Mouse (Mus musculus) fat pad, adult 2 months (tissue): ENCODE measurements around the gene Hadh.

Experiments used
- DNase-seq: peaks from one replicate; pipeline ENCODE4 v3.0.0-alpha.2; 2011; ENCODE audit warnings: low read depth, low spot score; ENCODE audit errors: extremely low read depth

Hadh gene

DNA sequence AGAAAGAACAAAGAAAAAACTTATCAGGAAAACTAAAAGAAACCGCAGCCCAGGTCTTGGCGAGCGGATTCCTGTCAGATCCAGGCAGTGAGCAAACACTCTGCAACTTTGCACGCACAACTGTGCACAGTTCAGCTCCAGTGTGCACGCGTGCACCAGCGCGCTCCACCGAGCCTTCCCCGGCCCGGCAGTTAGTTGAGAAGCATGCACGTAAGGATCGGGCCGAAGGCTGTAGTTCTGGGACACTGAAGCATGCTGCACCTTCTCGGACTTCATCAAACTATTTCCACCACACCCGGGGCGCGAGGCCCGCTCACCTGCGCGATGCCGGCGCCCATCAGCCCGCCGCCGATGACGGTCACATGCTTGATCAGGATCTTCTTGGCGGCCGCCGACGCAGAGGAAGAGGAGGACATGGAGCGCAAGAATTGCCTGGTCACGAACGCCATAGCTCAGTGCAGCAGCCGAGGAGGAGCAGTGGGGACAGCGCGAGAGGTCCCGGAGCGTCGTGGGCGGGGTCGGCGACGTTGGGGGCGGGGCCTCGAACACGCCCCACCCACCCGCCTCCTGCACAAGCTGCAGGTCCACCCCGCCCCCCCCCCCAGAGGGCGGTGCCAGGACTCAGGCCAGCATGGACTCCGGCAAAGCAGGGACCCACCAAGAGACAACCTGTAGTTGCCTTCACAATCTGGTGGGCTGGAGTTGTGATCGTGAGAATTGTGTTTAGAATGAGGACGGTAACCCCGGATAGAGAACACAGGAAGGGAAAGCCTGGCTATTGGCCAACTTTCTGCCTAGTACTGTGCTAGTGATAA, at the start of gene Hadh:
Hadh (minus strand) TSS at position 543 of the 815 bp plus-strand sequence.
- DNase-seq = no peak

DNA sequence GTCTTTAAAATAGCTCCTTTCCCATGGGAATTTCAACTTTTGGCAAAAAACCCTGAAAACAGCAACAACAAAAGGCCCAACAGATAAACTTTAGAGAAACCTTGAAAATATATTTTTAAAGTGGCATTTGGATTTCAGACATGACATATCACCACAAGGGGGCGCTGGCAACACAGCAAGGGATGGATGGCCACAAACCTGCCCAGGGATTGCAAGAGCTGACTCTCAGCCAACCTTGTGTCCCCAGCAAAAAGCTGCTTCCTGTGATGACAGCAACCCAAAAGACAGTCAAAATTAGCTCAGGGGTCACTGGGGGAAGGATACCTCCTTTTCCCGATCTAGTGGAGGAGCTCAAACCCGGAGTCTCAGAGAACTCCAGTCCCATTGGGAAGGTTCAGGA, 48.3 kb upstream of the Hadh start:
- DNase-seq = no peak

DNA sequence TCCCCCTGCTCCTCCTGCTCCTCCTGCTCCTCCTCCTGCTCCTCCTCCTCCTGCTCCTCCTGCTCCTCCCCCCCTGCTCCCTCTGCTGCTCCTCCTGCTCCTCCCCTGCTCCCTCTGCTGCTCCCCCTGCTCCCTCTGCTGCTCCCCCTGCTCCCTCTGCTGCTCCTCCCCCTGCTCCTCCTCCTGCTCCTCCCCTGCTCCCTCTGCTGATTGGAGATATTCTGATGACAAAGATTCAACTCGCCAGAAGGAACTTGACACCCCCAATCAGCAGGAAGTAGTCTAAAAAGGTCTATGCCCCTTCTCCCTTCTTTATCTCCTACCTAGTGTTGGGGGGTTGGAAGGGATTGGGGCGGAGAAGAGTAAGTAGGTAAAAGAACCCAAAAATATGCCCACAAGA, 46.3 kb upstream of the Hadh start:
- no peak for DNase-seq

DNA sequence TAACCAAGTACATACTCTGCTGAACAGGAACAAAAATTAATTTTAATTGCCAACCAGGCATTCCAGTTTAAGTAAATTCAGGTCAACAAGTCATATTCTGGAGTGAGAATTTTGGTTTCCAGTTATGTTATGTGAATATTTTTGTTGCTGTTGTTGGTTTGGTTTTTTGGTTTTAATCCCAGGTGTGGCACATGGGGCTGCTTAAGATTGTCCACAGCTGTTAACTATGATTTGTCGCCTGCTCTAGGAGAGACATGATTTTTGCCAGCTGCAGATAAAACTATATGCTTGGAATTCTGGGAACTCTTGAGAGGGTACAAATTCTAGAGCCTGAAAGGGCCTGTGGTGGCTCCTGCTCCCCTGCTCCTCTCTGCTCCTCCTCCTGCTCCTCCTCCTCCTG, 45.2 kb upstream of the Hadh start:
- no peak for DNase-seq

DNA sequence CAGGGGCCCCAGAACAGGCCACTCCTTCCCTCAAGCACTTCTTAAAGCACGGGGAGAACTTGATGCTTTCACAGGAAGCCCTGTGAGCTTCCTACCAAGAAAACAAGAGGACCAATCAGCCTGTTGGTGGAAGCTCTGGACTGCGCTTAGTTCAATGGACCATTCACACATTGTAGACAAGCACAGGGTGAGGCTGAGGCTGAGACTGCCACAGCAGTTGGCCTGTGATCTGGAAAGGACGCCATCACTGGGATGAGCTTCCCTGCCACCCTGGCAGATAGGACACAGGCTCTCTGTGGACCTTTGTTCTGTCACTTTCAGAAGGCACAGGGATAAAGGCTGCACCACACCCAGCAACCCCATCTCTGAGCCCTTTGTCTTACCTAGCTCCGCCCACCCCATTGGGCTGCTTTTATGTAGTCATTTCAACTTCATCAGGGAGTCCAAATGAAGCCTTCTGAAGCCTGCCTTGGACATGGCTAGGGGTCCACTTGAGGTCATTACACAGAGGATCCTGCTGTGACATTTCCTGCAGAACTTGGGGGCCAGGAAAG, 44.1 kb upstream of the Hadh start:
- no peak for DNase-seq

DNA sequence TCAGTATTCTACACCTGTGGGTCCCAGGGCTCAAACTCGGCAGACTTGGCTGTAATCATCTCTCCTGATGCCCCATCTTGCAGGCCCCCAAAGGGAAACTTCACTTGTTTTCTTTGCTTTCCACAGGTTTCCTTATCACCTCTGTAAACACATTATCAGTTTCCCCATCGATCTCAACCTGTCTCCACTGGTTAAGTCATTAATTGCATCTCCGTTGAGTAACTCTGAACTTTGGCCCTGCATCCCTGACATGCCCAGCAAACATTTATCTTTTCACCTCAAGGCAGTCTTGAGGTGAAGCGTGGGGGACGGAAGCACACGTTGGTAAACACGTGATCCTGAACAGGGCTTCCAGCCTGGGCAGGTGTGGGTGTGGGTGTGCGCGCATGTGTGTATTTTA, 40.4 kb upstream of the Hadh start:
- no peak for DNase-seq

DNA sequence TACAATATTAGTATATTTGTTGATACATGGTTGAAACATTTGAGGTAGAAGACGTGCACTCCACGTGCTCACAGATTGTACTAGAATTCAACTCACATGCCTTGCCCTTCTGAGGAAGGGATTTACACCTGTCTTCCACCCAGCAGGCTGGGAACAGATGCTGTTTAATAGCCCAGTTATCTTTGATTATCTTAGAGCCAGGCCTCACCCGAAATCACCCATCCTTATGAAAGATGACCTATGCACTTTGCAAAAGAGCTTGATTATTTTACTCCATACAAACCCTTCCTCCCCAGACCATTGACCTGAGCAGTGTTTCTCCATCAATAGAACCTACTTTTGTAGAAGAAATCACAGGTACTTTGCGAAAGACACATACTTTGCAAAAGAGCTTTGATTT, 38.7 kb upstream of the Hadh start:
- no peak for DNase-seq

DNA sequence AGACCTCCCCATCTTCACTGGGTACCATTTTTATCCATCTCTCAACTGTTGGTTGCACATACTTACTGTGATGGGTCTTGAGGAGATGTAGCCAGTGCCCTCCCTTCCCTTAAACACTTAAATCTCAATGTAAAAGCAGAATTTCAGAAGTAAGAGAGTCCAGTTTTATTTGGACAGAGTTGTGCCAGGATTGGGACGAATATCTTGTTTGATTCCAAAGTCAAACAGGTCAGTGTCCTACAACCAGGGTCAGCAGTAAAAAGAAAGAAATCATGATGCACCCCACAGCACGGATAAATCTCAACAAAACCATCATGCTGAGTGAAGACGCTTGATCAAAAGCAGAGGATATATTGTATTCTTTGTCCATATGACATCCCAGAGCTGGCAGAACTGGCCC, 35.9 kb upstream of the Hadh start:
- DNase-seq = no peak

DNA sequence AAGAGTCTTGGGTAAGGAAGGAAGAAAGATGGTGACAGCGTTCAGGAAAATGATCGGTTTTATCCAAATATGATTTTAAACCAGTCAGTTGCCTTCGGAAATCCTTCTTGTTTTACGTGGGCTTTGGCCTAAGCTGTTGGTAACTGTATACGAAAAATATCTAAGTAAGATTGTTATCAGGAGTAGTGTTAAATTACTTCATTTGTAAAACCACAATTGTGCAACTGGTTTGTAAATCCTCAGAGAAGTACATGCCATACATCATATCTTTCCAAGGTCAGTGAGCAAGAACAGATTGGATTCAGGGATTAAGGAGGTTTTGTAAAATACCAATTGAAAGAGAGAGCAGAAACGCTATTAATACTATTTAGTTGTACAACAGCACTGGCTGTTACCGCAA, 34.4 kb upstream of the Hadh start:
- peak; percentile 61 for DNase-seq

DNA sequence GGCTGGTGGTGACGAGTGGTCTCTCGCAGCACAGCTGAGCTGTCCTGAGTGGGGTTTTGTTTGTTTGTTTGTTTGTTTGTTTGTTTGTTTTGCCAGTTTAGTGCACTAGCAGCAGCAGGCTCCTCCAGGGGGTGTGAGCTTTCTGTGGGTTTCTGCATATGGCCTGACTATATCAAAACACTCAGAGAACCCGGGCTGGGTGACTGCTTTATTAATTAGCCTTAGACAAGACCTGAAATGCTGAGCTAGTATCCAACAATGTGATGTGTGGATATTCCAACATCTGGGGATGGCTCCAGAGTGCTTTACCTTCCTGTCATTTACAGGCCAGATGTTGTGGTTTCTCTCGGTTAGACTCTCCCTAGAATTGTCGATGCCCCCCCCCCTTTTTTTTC, 31.4 kb upstream of the Hadh start:
- no peak for DNase-seq

DNA sequence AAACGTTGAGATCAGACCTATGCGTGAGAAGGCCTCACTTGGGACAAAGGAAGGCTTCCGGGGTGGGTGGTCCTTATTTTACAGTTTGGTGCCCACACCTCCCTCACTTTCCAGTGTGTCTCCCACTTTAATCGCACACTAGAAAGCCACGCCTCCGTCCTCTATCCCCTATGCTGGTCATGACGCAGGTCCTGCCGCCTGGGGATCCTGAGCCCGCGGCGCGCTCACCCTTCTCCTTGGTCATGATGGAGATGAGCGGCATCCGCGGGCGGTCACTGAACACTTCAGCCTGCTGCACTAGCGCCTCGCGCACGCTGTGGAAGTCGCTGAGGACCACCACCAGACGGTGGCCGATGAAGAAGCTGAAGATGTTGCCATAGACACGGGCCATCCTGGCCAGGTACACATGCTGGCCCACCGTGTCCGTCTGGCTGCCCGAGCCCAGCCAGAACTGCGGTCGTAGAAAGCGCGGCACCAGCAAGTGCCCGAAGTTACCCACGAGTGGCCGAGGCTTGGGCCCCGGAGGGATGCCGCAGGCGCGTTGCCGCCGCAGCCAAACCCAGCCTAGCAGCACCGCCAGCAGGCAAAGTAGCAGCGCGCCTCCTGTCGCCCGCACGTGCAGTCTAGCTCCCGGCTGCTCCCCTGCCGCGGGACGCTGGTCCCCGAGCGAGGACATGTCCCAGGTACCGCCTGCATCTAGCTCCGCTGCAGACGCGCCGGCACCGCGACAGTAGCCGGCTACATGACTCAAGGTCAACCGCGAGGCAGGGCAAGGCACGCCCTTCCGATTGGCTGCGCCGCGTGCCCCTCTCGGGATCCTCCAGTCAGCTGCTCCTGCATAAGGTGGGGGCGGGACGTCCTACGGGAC, 30.8 kb upstream of the Hadh start, which contains the start of gene Cyp2u1:
Cyp2u1 (minus strand) TSS at position 776 of the 868 bp plus-strand sequence.
- DNase-seq = no peak

DNA sequence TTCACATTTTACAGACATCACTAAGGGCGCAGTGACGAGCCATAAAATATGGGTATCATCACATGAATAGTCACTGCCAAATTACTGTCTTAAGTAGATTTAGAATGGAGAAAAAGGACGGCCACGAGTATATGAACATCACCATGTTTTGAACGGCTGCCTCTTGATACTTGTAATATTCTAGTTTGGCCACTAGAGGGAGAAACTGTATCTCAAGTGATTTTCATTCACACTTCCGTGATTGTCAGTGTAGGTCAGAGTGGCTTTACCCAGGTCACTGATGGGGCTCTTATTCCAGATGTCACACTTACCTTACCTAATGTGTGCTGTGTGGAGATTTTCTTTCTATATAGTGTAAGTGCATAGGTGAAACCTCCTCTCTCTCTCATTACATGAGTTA, 28.0 kb upstream of the Hadh start:
- DNase-seq = no peak

DNA sequence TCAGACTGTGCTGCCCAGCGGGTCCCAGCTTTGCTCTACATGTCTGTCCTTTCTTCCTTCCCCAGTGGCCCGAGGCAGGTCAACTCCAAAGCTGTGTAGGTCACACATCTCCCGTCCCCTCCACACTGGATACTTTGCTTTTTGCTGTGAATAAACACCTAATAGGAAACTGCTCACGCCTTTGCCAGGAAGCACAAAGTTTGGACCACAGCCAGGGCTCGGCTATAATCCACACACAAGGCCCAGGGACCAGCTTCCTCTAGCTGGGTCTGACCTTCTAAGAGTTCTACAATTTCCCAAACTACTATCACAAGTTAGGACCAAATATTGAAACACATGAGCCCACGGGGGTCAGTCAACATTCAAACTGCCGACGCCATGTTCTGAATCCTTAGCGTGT, 27.2 kb upstream of the Hadh start:
- no peak for DNase-seq

DNA sequence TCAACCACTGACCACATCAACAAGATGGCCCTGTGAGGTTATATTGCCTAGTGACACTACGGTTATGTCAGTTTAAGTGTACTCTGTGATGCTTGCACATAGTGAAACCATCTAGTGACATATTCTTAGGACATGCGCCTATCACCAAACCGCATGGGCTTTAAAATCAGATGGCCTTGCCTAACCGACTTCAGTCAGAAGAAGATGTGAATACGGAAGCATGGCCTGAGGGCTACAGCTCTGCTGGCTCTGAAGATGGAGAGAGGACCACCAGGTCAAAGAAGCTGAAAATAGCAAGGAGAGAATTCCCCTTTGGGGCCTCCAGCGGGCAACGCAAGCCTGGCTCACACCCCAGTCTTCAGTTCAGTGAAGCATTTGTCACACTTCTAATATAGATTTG, 25.0 kb upstream of the Hadh start:
- no peak for DNase-seq

DNA sequence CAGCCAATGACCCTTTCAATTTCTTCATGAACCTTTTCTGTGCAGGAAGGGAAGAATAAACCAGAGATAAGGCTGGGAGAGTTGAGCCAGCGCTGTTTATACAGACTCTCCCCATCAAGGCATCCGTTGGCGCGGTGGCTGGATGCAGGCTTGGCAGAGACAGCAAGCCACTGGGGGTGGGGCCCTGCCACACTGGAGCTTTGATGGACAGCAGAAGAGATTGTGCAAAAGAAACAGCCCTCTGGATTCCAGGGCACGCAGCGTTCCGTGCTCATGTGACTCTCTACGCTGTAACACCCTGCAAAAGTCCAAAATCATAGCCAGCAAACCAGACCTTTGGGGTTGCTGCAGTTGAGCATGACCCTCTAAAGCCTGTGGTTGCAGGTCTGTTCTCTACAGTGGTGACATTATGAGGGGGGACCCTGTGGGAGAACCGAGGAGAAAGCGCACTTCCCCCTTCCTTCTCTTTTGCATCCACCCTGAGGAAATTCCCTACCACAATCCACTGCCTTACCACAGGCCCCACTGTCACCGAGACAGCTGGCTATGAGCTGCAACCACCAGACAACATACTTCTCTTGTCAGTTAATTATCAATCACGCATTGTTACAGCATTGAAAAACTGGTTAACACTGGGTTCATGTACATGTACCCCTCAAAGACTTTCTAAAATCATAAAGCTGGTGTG, 23.8 kb upstream of the Hadh start:
- DNase-seq = no peak

DNA sequence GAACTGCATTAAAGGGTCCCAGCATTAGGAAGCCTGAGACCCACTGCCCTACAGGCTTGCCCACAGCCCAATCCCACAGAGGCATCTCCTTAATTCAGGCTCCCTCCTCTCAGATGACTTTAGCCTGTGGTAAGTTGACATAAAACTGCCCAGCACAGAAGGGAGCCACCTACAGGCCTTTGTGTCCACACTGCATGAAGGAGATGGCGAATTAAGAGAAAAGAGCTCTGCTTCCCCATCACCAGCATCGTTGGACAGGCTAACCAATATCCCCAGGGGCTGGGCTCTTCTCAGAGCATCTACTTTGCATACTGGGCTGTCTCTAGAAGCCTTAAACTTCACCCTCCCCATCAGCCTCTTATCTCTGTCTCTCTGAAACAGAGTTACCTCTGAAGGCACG, 22.6 kb upstream of the Hadh start:
- no peak for DNase-seq

DNA sequence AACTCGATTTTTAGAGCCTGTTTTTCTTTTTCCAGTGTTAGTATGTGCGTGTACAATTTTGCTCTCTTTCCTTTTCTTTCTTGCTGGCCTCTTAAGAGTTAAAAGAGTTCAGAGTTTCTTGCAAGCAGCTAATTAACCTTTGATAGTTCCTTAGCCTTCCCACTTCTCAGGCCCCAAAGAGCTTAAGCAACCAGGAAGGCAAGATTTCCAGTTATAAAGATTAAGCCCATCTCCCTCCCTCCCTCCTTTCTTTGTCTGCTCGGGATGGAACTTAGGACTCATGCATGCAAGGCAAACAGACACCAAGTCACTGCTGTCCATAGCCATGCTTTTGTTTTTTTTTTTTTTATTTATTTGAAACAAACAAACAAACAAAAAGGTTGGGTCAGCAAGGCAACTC, 21.1 kb upstream of the Hadh start:
- no peak for DNase-seq

DNA sequence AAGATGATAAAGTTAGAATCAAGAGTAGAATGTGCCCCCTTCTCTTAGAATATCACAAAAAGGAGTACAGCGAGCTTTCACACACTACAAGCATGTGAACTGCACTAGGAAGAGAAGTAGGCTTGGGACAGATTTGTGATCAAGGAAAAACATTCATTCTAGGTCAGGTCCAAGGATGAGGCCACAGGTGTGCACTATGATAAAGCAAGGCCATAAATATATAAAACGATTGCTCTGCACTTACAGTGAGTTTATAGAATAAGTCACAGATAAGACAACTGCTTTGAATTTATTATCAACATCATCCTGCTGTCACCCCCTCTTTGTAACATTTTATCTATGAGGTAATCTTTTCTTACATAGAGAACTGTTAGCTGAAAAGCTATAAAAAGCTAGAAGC, 20.4 kb upstream of the Hadh start:
- no peak for DNase-seq

DNA sequence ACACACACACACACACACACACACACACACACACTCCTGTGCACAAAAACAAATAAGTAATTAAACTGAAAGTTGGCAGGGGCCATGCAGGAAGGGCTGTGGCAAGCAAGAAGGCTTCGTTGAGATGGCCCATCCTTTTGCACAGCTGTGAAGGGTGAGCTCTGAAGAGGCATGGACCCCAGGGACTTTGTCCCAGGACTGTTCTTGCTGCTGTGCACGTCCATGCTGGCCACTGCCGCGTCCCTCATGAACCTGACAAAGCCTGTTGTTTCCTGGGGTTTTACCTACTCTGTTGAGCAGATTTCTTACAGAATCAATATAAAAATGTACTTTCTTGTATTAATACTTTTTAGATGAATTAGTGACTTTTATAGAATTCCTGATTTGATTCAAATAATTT, 20.0 kb upstream of the Hadh start:
- no peak for DNase-seq

DNA sequence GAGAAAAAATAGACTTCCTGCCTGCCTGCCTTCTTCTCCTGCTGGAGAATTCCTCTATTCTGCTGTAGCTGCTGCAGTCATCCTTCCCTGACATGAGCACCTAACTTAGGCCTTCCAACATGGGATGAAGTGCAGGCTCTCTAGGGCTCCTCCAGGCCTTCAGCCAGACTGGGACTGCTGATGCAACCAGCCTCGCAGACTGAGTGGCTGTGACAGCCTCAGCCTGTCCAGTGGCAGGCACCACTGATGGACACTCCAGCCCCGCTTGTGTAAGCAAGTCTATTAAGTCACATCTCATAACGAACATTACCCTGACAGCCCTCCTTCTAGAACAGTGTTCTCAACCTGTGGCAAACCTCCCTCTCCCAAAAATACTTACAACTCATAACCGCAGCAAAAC, 2.2 kb upstream of the Hadh start:
- DNase-seq = no peak

DNA sequence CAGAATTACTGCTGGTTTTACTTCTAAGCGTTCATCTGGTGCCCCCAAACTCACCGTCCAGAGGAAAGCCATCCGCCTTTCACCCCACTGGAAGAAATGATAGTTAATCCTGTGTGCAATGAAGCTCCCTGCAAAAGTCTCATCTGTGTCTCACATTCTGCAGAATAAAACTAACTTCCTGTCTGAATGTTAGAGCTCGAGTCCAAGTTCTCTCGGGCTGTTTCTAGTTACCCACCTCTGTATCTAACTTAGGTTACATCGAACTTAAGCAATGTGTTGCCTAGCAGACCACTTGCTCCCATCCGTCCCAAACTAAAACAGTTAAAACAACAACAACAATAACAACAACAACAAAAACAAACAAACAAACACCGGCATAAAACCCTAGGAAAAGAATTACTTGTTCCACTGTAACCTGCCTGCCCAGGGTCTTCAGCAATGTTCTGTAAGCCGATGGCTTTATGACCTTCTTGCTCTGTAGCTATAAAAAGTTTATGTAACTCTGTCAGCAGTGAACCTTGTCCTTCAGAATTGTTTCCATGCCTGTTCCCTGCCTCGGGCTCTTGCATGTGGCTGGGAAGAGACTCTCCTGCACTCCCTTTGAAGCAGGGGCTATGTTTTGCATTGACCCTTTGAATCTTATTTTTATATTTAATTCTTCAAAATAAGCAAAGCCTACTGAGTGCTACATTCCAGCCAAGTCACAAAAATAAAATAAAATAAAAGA, 636 bp upstream of the Hadh start:
- no peak for DNase-seq
